Mouse (Mus musculus): ENCODE data around the gene Matk.
A peak's percentile ranks its signal among the peaks of the same experiment; 100 is the strongest.
"Not testable (repeated sequence)": the region's sequence is repeated elsewhere in the genome, so short reads cannot be mapped to it uniquely, and the experiment has no call there.

Gene Matk

GRCm38 (mm10) chr10:81252424-81253419 is at the start of gene Matk:
Gene Matk, plus strand, starts transcription at chr10:81252935.
- TF ChIP-seq CTCF (conservative IDR thresholded peaks at IDR 0.05; ENCODE audit: low read length) (0 out of 2 replicates have a peak, but pooled peaks have one; percentile 3), NANOG (IDR thresholded peaks at IDR 0.05; ENCODE audit: borderline replicate concordance, low read length) (no peak)
- no peaks in the 10 kb centered on the region for H3K36me3 ChIP-seq (ENCODE audit: insufficient read depth, low read length)

GRCm38 (mm10) chr10:81202978-81203720 is 49.6 kb upstream of the Matk start:
- TF ChIP-seq NANOG (IDR thresholded peaks at IDR 0.05; ENCODE audit: borderline replicate concordance, low read length) (no peak), CTCF (conservative IDR thresholded peaks at IDR 0.05; ENCODE audit: low read length) (0 out of 2 replicates have a peak, but pooled peaks have one; percentile 2)
- peaks cover 16% of the 10 kb centered on the region for H3K27me3 ChIP-seq (ENCODE audit: insufficient read depth, low read length)
- peaks cover 13% of the 10 kb centered on the region for H3K4me1 ChIP-seq (replicated peaks; ENCODE audit: low read depth, low read length)
- no peaks in the 10 kb centered on the region for H3K9me3 ChIP-seq (ENCODE audit: low read length)
- H3K36me3 ChIP-seq (ENCODE audit: insufficient read depth, low read length), result peaks cover 3% of the 10 kb centered on the region; the same call in 1 of the 2 replicates
- no peak overlapping the region for H3K4me3 ChIP-seq (replicated peaks; ENCODE audit: low read length)

More at GRCm38 (mm10) chr10:81252424-81253419, at the start of gene Matk:
- Histone ChIP-seq H3K4me3 (replicated peaks; ENCODE audit: low read length) (peak within 1 kb of the TSS; percentile 58), H3K4me1 (replicated peaks; ENCODE audit: low read depth, low read length) (peaks cover 58% of the 10 kb centered on the region), H3K9me3 (ENCODE audit: low read length) (no peaks in the 10 kb centered on the region), H3K27me3 (ENCODE audit: insufficient read depth, low read length) (peaks cover 59% of the 10 kb centered on the region)

GRCm38 (mm10) chr10:81204137-81204536 is 48.6 kb upstream of the Matk start:
- H3K36me3 ChIP-seq (ENCODE audit: insufficient read depth, low read length), result peaks cover 3% of the 10 kb centered on the region; the same call in 1 of the 2 replicates
- TF ChIP-seq CTCF (conservative IDR thresholded peaks at IDR 0.05; ENCODE audit: low read length) (no peak), POU5F1 (IDR thresholded peaks at IDR 0.05; ENCODE audit: borderline replicate concordance, low read length) (no peak), NANOG (IDR thresholded peaks at IDR 0.05; ENCODE audit: borderline replicate concordance, low read length) (no peak)
- peaks cover 9% of the 10 kb centered on the region for H3K27me3 ChIP-seq (ENCODE audit: insufficient read depth, low read length)
- no peaks in the 10 kb centered on the region for H3K9me3 ChIP-seq (ENCODE audit: low read length)
- peaks cover 13% of the 10 kb centered on the region for H3K4me1 ChIP-seq (replicated peaks; ENCODE audit: low read depth, low read length)
- no peak overlapping the region for H3K4me3 ChIP-seq (replicated peaks; ENCODE audit: low read length)

- TF ChIP-seq NANOG (IDR thresholded peaks at IDR 0.05; ENCODE audit: borderline replicate concordance, low read length) (no peak), CTCF (conservative IDR thresholded peaks at IDR 0.05; ENCODE audit: low read length) (peak; percentile 83), POU5F1 (IDR thresholded peaks at IDR 0.05; ENCODE audit: borderline replicate concordance, low read length) (no peak)
- Histone ChIP-seq H3K27me3 (ENCODE audit: insufficient read depth, low read length) (no peaks in the 10 kb centered on the region), H3K36me3 (ENCODE audit: insufficient read depth, low read length) (peaks cover 12% of the 10 kb centered on the region), H3K4me1 (replicated peaks; ENCODE audit: low read depth, low read length) (0 out of 2 replicates have a peak, but pooled peaks cover 3% of the 10 kb centered on the region), H3K4me3 (replicated peaks; ENCODE audit: low read length) (no peak overlapping the region), H3K9me3 (ENCODE audit: low read length) (peaks cover 4% of the 10 kb centered on the region; the same call in 1 of the 2 replicates)
Observed at GRCm38 (mm10) chr10:81210154-81210553, 42.6 kb upstream of the Matk start.

- Histone ChIP-seq H3K9me3 (ENCODE audit: low read length) (peaks cover 8% of the 10 kb centered on the region), H3K27me3 (ENCODE audit: insufficient read depth, low read length) (no peaks in the 10 kb centered on the region), H3K4me3 (replicated peaks; ENCODE audit: low read length) (no peak overlapping the region; the same call in 1 of the 2 replicates), H3K4me1 (replicated peaks; ENCODE audit: low read depth, low read length) (peaks cover 33% of the 10 kb centered on the region), H3K36me3 (ENCODE audit: insufficient read depth, low read length) (peaks cover 5% of the 10 kb centered on the region; the same call in 1 of the 2 replicates)
- TF ChIP-seq POU5F1 (IDR thresholded peaks at IDR 0.05; ENCODE audit: borderline replicate concordance, low read length), result no peak
- TF ChIP-seq NANOG (IDR thresholded peaks at IDR 0.05; ENCODE audit: borderline replicate concordance, low read length), result no peak
- TF ChIP-seq CTCF (conservative IDR thresholded peaks at IDR 0.05; ENCODE audit: low read length), result no peak
Observed at GRCm38 (mm10) chr10:81216260-81216659, 36.5 kb upstream of the Matk start.

- TF ChIP-seq NANOG (IDR thresholded peaks at IDR 0.05; ENCODE audit: borderline replicate concordance, low read length), result no peak
- TF ChIP-seq POU5F1 (IDR thresholded peaks at IDR 0.05; ENCODE audit: borderline replicate concordance, low read length), result no peak
- TF ChIP-seq CTCF (conservative IDR thresholded peaks at IDR 0.05; ENCODE audit: low read length), result no peak
- peaks cover 38% of the 10 kb centered on the region for H3K4me1 ChIP-seq (replicated peaks; ENCODE audit: low read depth, low read length)
Observed at GRCm38 (mm10) chr10:81216810-81217209, 35.9 kb upstream of the Matk start.

GRCm38 (mm10) chr10:81217267-81217666 is 35.5 kb upstream of the Matk start:
- H3K9me3 ChIP-seq (ENCODE audit: low read length); H3K27me3 ChIP-seq (ENCODE audit: insufficient read depth, low read length); H3K36me3 ChIP-seq (ENCODE audit: insufficient read depth, low read length); H3K4me3 ChIP-seq (replicated peaks; ENCODE audit: low read length): not testable (repeated sequence)
- H3K4me1 ChIP-seq (replicated peaks; ENCODE audit: low read depth, low read length), result peaks cover 41% of the 10 kb centered on the region
- peak; percentile 44 for TF ChIP-seq CTCF (conservative IDR thresholded peaks at IDR 0.05; ENCODE audit: low read length)

More at GRCm38 (mm10) chr10:81216810-81217209, 35.9 kb upstream of the Matk start:
- peaks cover 8% of the 10 kb centered on the region for H3K9me3 ChIP-seq (ENCODE audit: low read length)
- H3K4me3 ChIP-seq (replicated peaks; ENCODE audit: low read length), result no peak overlapping the region
- H3K36me3 ChIP-seq (ENCODE audit: insufficient read depth, low read length), result peaks cover under 1% of the 10 kb centered on the region; the same call in 1 of the 2 replicates
- H3K27me3 ChIP-seq (ENCODE audit: insufficient read depth, low read length), result no peaks in the 10 kb centered on the region

GRCm38 (mm10) chr10:81217964-81218363 is 34.8 kb upstream of the Matk start:
- Histone ChIP-seq H3K27me3 (ENCODE audit: insufficient read depth, low read length) (no peaks in the 10 kb centered on the region), H3K4me3 (replicated peaks; ENCODE audit: low read length) (no peak overlapping the region), H3K36me3 (ENCODE audit: insufficient read depth, low read length) (no peaks in the 10 kb centered on the region), H3K4me1 (replicated peaks; ENCODE audit: low read depth, low read length) (peaks cover 40% of the 10 kb centered on the region), H3K9me3 (ENCODE audit: low read length) (peaks cover 8% of the 10 kb centered on the region)
- TF ChIP-seq POU5F1 (IDR thresholded peaks at IDR 0.05; ENCODE audit: borderline replicate concordance, low read length) (no peak), CTCF (conservative IDR thresholded peaks at IDR 0.05; ENCODE audit: low read length) (peak; percentile 79), NANOG (IDR thresholded peaks at IDR 0.05; ENCODE audit: borderline replicate concordance, low read length) (no peak)
